Mouse (Mus musculus) hindbrain, embryonic 11.5 days (tissue): ENCODE results near the gene Pawr. TPM values are rescaled to one million over a fixed set of nuclear protein-coding genes. Genes with fewer than 3 reads are reported as not detected.

ENCODE experiments used
- ATAC-seq: fragments of 200-750 bp; cut with Nextera tagmentation; 2 replicates; pipeline ENCODE4 v1.8.0; 2017; ENCODE audit warnings: mild to moderate bottlenecking, moderate TSS enrichment, moderate library complexity; ENCODE audit not compliant: low FRiP score
- DNase-seq: peaks from one replicate; pipeline ENCODE4 v3.0.0-alpha.2; 2015; ENCODE audit warnings: low spot score
- H3K27ac ChIP-seq: fragments of 300-500 bp; sonication (generic); 2 replicates; pipeline ENCODE4 v1.5.1; 2014; ENCODE audit warnings: mild to moderate bottlenecking, low read depth, low read length
- H3K27me3 ChIP-seq: fragments of 300-500 bp; sonication (generic); 2 replicates; pipeline ENCODE4 v1.6.1; 2014; ENCODE audit warnings: mild to moderate bottlenecking, low read length, moderate library complexity, mixed read lengths; ENCODE audit not compliant: control insufficient read depth, insufficient read depth
- H3K36me3 ChIP-seq: fragments of 300-500 bp; sonication (generic); 2 replicates; pipeline ENCODE4 v1.6.1; 2014; ENCODE audit warnings: mild to moderate bottlenecking, low read length, moderate library complexity, mixed read lengths; ENCODE audit not compliant: control insufficient read depth, insufficient read depth
- H3K4me1 ChIP-seq: fragments of 300-500 bp; sonication (generic); replicated peaks from 2 replicates; pipeline ENCODE4 v1.6.1; 2014; ENCODE audit warnings: low read length, mixed read lengths; ENCODE audit not compliant: control insufficient read depth, insufficient read depth
- H3K4me2 ChIP-seq: fragments of 300-500 bp; sonication (generic); replicated peaks from 2 replicates; pipeline ENCODE4 v1.6.1; 2014; ENCODE audit warnings: mild to moderate bottlenecking, low read depth, low read length
- H3K4me3 ChIP-seq: fragments of 300-500 bp; sonication (generic); 2 replicates; pipeline ENCODE4 v1.5.1; 2014; ENCODE audit warnings: low read depth, low read length
- H3K9ac ChIP-seq: fragments of 300-500 bp; sonication (generic); 2 replicates; pipeline ENCODE4 v1.6.1; 2014; ENCODE audit warnings: low read depth, low read length
- H3K9me3 ChIP-seq: fragments of 300-500 bp; sonication (generic); 2 replicates; pipeline ENCODE4 v1.6.1; 2016; ENCODE audit warnings: low read length; ENCODE audit not compliant: control insufficient read depth
- WGBS: fragments of 180-500 bp; shearing (Covaris S2); extraction: QIAGEN DNeasy Blood & Tissue Kit; methylation state at CpG from one replicate; pipeline ENCODE4 v1.1.7; 2014; 5-methylcytosine and 5-hydroxymethylcytosine counted together
- polyA plus RNA-seq: library from polyadenylated mRNA; unstranded; fragments of >200 nt; fragmentation: Nextera tagmentation; extraction: Ambion mirVana; gene quantifications from 2 replicates; pipeline ENCODE4 v1.2.1, GENCODE M21; 2014

Gene Pawr
- polyA plus RNA-seq, 1 experiment from 2014 or later = 13.0 TPM

GRCm38 (mm10) chr10:108395229-108395628 lies 63.3 kb downstream of the Pawr start:
- Histone ChIP-seq H3K27me3 (no peaks in the 10 kb centered on the region), H3K4me2 (no peak overlapping the region), H3K4me3 (no peak overlapping the region), H3K27ac (no peak overlapping the region), H3K9ac (no peak overlapping the region), H3K9me3 (no peaks in the 10 kb centered on the region), H3K4me1 (no peaks in the 10 kb centered on the region), H3K36me3 (no peaks in the 10 kb centered on the region)
- WGBS = 94% methylated on average over 12 of the region's 12 CpGs
- no peak for ATAC-seq
- no peak for DNase-seq

DNA sequence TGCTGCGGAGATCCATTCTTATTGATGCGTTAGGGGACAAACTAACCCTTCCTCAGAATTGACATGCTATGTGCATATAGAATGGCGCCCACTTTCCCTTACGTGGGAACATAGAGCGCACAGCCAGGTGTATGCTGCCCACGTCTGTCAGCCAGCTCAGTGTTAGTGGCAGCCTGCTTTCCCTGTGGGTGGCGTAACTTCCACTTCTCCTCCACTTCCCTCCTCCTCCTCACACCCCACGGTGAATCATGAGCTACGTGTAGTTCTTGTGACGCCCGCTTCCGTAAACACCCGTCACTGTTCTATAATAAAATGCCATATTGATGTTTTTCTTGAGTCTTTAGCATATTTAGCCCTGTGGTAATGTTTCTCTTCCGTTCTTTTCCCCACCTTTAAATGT lies 63.7 kb downstream of the Pawr start:
- no peaks in the 10 kb centered on the region for H3K27me3 ChIP-seq
- no peak overlapping the region for H3K4me2 ChIP-seq
- H3K36me3 ChIP-seq = no peaks in the 10 kb centered on the region
- H3K9ac ChIP-seq = no peak overlapping the region
- no peak overlapping the region for H3K27ac ChIP-seq
- no peak for DNase-seq
- H3K4me1 ChIP-seq = no peaks in the 10 kb centered on the region
- WGBS = 94% methylated on average over 14 of the region's 14 CpGs
- H3K9me3 ChIP-seq = no peaks in the 10 kb centered on the region
- no peak overlapping the region for H3K4me3 ChIP-seq
- ATAC-seq = no peak

DNA sequence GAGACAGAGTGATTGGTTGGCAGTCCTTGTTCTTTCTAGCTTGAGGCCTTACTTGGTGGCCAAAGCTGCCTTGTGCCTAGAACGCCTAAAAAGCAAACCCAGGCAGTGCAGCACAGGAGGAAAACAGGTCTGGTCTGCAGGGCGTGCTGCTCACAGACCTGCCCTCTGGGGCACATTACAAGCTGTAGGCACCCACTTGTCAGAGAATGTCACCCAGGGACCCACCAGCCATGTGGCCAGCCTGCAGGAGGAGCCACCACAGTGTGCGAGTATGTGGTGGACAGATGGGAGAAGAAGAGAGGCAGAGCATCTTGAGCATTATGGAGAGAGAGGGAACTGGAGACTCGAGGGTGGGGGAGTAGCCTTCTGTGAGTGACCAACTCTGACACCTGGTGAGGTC lies 70.8 kb downstream of the Pawr start:
- Histone ChIP-seq H3K9me3 (no peaks in the 10 kb centered on the region), H3K36me3 (no peaks in the 10 kb centered on the region), H3K4me3 (no peak overlapping the region), H3K27ac (no peak overlapping the region), H3K4me1 (no peaks in the 10 kb centered on the region), H3K9ac (no peak overlapping the region), H3K27me3 (no peaks in the 10 kb centered on the region), H3K4me2 (no peak overlapping the region)
- ATAC-seq = no peak
- DNase-seq = no peak
- 93% methylated on average over 4 of the region's 4 CpGs for WGBS

DNA sequence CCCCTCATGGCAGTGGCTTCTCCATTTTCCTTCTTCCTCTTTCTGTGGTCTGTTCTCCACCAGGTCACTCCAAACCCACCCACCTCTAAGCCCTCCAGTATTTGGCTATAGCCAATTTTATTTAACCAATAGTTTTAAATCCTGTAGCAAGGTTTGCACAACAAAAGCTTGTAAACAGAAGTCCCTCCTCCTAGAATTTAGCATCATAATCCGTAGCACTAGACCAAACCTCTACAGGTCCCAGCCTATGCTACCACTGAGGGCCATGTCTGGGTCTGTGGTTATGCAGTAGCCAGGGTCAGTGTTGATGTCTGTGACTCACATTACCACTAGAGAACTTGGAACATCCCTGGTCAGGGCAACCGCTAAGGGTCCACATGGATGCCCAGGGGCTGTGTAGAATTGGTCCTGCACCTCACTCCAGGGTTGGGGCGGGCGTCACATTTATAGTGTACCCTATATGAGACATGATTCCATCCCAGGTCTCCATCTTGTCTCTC lies 71.5 kb downstream of the Pawr start:
- H3K36me3 ChIP-seq = no peaks in the 10 kb centered on the region
- ATAC-seq = no peak
- H3K4me1 ChIP-seq = no peaks in the 10 kb centered on the region
- H3K9ac ChIP-seq = no peak overlapping the region
- WGBS = over 99% methylated on average over 4 of the region's 4 CpGs
- no peak overlapping the region for H3K4me3 ChIP-seq
- H3K9me3 ChIP-seq = no peaks in the 10 kb centered on the region
- no peak overlapping the region for H3K4me2 ChIP-seq
- H3K27me3 ChIP-seq = no peaks in the 10 kb centered on the region
- no peak overlapping the region for H3K27ac ChIP-seq
- no peak for DNase-seq

GRCm38 (mm10) chr10:108404087-108404486 lies 72.2 kb downstream of the Pawr start:
- WGBS = 85% methylated on average over 9 of the region's 9 CpGs
- no peak for ATAC-seq

GRCm38 (mm10) chr10:108405076-108405475 lies 73.2 kb downstream of the Pawr start:
- no peak for DNase-seq
- no peak overlapping the region for H3K4me2 ChIP-seq
- WGBS = 77% methylated on average over 8 of the region's 8 CpGs
- no peak overlapping the region for H3K9ac ChIP-seq
- H3K4me3 ChIP-seq = no peak overlapping the region
- H3K9me3 ChIP-seq = no peaks in the 10 kb centered on the region
- no peaks in the 10 kb centered on the region for H3K4me1 ChIP-seq
- ATAC-seq = no peak
- no peaks in the 10 kb centered on the region for H3K36me3 ChIP-seq
- no peaks in the 10 kb centered on the region for H3K27me3 ChIP-seq
- H3K27ac ChIP-seq = no peak overlapping the region

More at GRCm38 (mm10) chr10:108404087-108404486, 72.2 kb downstream of the Pawr start:
- Histone ChIP-seq H3K9me3 (no peaks in the 10 kb centered on the region), H3K4me2 (no peak overlapping the region), H3K27ac (no peak overlapping the region), H3K4me3 (no peak overlapping the region), H3K27me3 (no peaks in the 10 kb centered on the region), H3K9ac (no peak overlapping the region), H3K4me1 (no peaks in the 10 kb centered on the region), H3K36me3 (no peaks in the 10 kb centered on the region)
- no peak for DNase-seq

- WGBS = 66% methylated on average over 7 of the region's 7 CpGs
- H3K27ac ChIP-seq = no peak overlapping the region
Observed at GRCm38 (mm10) chr10:108405931-108406330, 74.0 kb downstream of the Pawr start.

GRCm38 (mm10) chr10:108406798-108407754 lies 75.2 kb downstream of the Pawr start:
- WGBS = 91% methylated on average over 11 of the region's 12 CpGs
- ATAC-seq = no peak

More at GRCm38 (mm10) chr10:108405931-108406330, 74.0 kb downstream of the Pawr start:
- Histone ChIP-seq H3K36me3 (no peaks in the 10 kb centered on the region), H3K9ac (no peak overlapping the region), H3K4me2 (no peak overlapping the region), H3K4me1 (no peaks in the 10 kb centered on the region), H3K4me3 (no peak overlapping the region), H3K9me3 (no peaks in the 10 kb centered on the region), H3K27me3 (no peaks in the 10 kb centered on the region)
- no peak for ATAC-seq
- no peak for DNase-seq

DNA sequence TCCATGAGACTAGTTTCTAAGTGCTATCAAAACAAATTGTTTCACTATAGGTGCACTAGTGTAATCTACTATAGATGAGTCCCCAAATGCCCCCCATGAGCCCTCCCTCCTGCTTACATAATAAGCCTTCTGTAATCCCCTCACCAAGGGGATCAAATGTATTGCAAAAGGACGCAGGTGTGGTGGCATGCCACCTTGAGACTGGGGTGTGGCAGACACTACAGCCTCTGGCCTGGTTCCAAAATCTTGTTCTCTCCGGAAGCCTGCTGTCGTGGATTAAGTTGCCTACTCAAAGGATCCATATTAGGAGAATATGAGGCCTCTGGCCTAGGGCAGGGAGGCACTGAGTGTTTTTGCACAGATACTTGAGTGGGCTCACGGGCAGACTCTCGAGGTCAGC lies 76.1 kb downstream of the Pawr start:
- H3K4me1 ChIP-seq = no peaks in the 10 kb centered on the region
- H3K27ac ChIP-seq = no peak overlapping the region
- no peaks in the 10 kb centered on the region for H3K9me3 ChIP-seq
- no peak overlapping the region for H3K4me3 ChIP-seq
- H3K9ac ChIP-seq = no peak overlapping the region
- ATAC-seq (no peak), DNase-seq (no peak)
- WGBS = 80% methylated on average over 5 of the region's 5 CpGs
- no peaks in the 10 kb centered on the region for H3K36me3 ChIP-seq
- H3K4me2 ChIP-seq = no peak overlapping the region
- no peaks in the 10 kb centered on the region for H3K27me3 ChIP-seq

More at GRCm38 (mm10) chr10:108406798-108407754, 75.2 kb downstream of the Pawr start:
- no peak overlapping the region for H3K4me3 ChIP-seq
- no peaks in the 10 kb centered on the region for H3K36me3 ChIP-seq
- no peaks in the 10 kb centered on the region for H3K27me3 ChIP-seq
- no peak overlapping the region for H3K27ac ChIP-seq
- no peak overlapping the region for H3K4me2 ChIP-seq
- no peaks in the 10 kb centered on the region for H3K9me3 ChIP-seq
- H3K4me1 ChIP-seq = no peaks in the 10 kb centered on the region
- no peak for DNase-seq
- no peak overlapping the region for H3K9ac ChIP-seq
